9 mouse cellular contexts compared by ENCODE assay signal in the genomic region with DNA sequence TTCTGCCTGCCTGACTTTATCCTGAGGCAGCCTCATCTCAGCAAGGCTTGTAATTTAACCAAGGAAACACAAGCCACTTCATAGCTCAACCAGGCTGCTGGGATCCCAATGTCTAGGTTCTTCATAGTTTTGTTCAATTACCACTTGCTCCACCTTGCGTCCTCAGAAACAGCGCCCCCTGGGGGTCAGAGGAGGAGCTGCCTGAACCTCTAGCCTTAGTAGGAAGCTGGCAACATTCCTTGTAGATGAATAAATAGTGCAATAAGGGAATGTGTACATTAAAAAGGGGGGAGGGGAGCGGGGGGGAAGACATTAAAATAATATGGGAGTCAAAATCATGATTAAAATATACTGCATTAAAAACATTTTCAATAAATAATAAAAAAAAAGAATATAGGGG. TPM values are rescaled to one million over a fixed set of nuclear protein-coding genes. Genes with fewer than 3 reads are reported as not detected.
A peak's percentile ranks its signal among the peaks of the same experiment; 100 is the strongest.
DNase-seq lines count a peak whose midpoint lies in the region; ATAC-seq and TF ChIP-seq lines count a peak whose summit lies in the region.
"Had no signal": no experiment of that assay in that cellular context is flagged by ENCODE, and none has a peak within 500 bp of the region (broad histone marks: within the 10 kb centered on the region; RNA-seq: fewer than 3 reads in every experiment).

No protein-coding gene starts in this region.

- H3K36me3 ChIP-seq in liver, adult 2 months (ENCODE audit: control insufficient read depth, insufficient read depth, low read length), result no peaks in the 10 kb centered on the region
- no peaks in the 10 kb centered on the region for H3K36me3 ChIP-seq in liver, embryonic 12.5 days
- H3K36me3 ChIP-seq: neural tube, embryonic 13.5 days had no signal

- peak; percentile 67 for TF ChIP-seq CTCF in liver, adult 2 months (IDR thresholded peaks at IDR 0.05; ENCODE audit: low read depth, low read length)
- 0 out of 2 replicates have a peak, but pooled peaks have one; percentile 38 for TF ChIP-seq CTCF in bone marrow macrophage, adult 2 months (IDR thresholded peaks at IDR 0.05; ENCODE audit: low read depth, low read length)

- 33% methylated on average over 3 of the region's 3 CpGs for WGBS in liver, adult 2 months
- WGBS in liver, embryonic 12.5 days (ENCODE audit: insufficient replicate concordance), result 9% methylated on average over 3 of the region's 3 CpGs

- H3K27me3 ChIP-seq in liver, adult 2 months (ENCODE audit: control insufficient read depth, insufficient read depth, low read length), result no peaks in the 10 kb centered on the region
- 0 out of 2 replicates have a peak, but pooled peaks cover 3% of the 10 kb centered on the region for H3K27me3 ChIP-seq in liver, embryonic 12.5 days (replicated peaks)
- H3K27me3 ChIP-seq: neural tube, embryonic 13.5 days had no signal

- peak; percentile 53 to 71 for DNase-seq in cerebellum, postnatal 25 days
- no peak for DNase-seq in cerebellum, adult 9-10 months
- DNase-seq in liver, adult 2 months (ENCODE audit: extremely low read depth, low read depth, low spot score), result peak; percentile 9
- DNase-seq in lung, postnatal 14 days, result peak; percentile 40
- DNase-seq in spleen, postnatal 14 days (ENCODE audit: low spot score in 2 of 2), result no peak

- H3K4me1 ChIP-seq in liver, adult 2 months (ENCODE audit: control insufficient read depth, insufficient read depth, low read length), result no peaks in the 10 kb centered on the region
- H3K4me1 ChIP-seq in liver, embryonic 12.5 days, result no peaks in the 10 kb centered on the region
- H3K4me1 ChIP-seq in bone marrow macrophage, adult 2 months (ENCODE audit: control insufficient read depth, insufficient read depth, low read length), result no peaks in the 10 kb centered on the region

- H3K9me3 ChIP-seq in liver, embryonic 12.5 days (replicated peaks), result no peaks in the 10 kb centered on the region
- H3K9me3 ChIP-seq: neural tube, embryonic 13.5 days had no signal

- no peak for ATAC-seq in liver, embryonic 12.5 days
- ATAC-seq in activated CD4-positive, CD25-positive, alpha-beta regulatory T cell, adult 4 months, result no peak

- H3K4me2 ChIP-seq in liver, embryonic 12.5 days, result no peak overlapping the region
- H3K4me2 ChIP-seq: neural tube, embryonic 13.5 days had no signal

- H3K79me2 ChIP-seq in liver, adult 2 months (ENCODE audit: control insufficient read depth, insufficient read depth, low read length), result no peaks in the 10 kb centered on the region

- no peak overlapping the region for H3K4me3 ChIP-seq in liver, adult 2 months (ENCODE audit: insufficient read depth, low read depth, low read length)
- H3K4me3 ChIP-seq in liver, embryonic 12.5 days, result no peak overlapping the region
- H3K4me3 ChIP-seq in bone marrow macrophage, adult 2 months (ENCODE audit: insufficient read depth, low read length), result no peak overlapping the region
- H3K4me3 ChIP-seq: neural tube, embryonic 13.5 days had no signal

- H3K27ac ChIP-seq in liver, adult 2 months (replicated peaks; ENCODE audit: insufficient read depth, low read depth, low read length), result no peak overlapping the region
- no peak overlapping the region for H3K27ac ChIP-seq in liver, embryonic 12.5 days
- H3K27ac ChIP-seq in bone marrow macrophage, adult 2 months (ENCODE audit: insufficient read depth, low read depth, low read length), result no peak overlapping the region
- H3K27ac ChIP-seq: neural tube, embryonic 13.5 days had no signal

- no peak for TF ChIP-seq POLR2A in liver, adult 2 months (IDR thresholded peaks at IDR 0.05; ENCODE audit: extremely low read depth, insufficient read depth, low read length)
- no peak for TF ChIP-seq POLR2A in bone marrow macrophage, adult 2 months (IDR thresholded peaks at IDR 0.05; ENCODE audit: borderline replicate concordance, low read depth, low read length)

- H3K9ac ChIP-seq in liver, adult 2 months (ENCODE audit: low read depth, low read length), result no peak overlapping the region
- H3K9ac ChIP-seq in liver, embryonic 12.5 days, result no peak overlapping the region
- H3K9ac ChIP-seq: neural tube, embryonic 13.5 days had no signal

RNA-seq across cellular contexts. Expression of a gene that starts 14.7 kb away (rescaled TPM):
- total RNA-seq in liver, adult 2 months (2014; rRNA removed), result 0.83 and 1.1 TPM in 2 replicates
- 0.81 and 1.3 TPM in 2 replicates for polyA plus RNA-seq in liver, adult 2 months (2012; rRNA removed)
- 0.42 and 0.57 TPM in 2 replicates for polyA plus RNA-seq in liver, embryonic 12.5 days (2016; fragmentation: Nextera tagmentation; extraction: Ambion mirVana)
- polyA plus RNA-seq in bone marrow macrophage, adult 2 months (2012; ENCODE audit: insufficient read depth, insufficient read length, missing spikeins), result 0.20 TPM in 1 of 2 replicates, not detected in the other
- polyA plus RNA-seq in activated CD4-positive, CD25-positive, alpha-beta regulatory T cell, adult 4 months (2017; shearing (Covaris generic)), result under 1 TPM in 1 of 2 experiments, not detected in 1; 0.26 TPM

Comparison
In these comparisons a context has a peak if more than half of its experiments do, and no peak if none do; other contexts are left out.
1. DNase-seq: peak in cerebellum, postnatal 25 days (2 of 2), liver, adult 2 months (single experiment) and lung, postnatal 14 days (single experiment); none in cerebellum, adult 9-10 months (single experiment) and spleen, postnatal 14 days (0 of 2).